Mouse (Mus musculus) stomach, embryonic 15.5 days (tissue): ENCODE data around the gene Gm44511. TPM values are rescaled to one million over a fixed set of nuclear protein-coding genes. Genes with fewer than 3 reads are reported as not detected.
A peak's percentile ranks its signal among the peaks of the same experiment; 100 is the strongest.

Source experiments
- ATAC-seq: fragments of 200-750 bp; cut with Nextera tagmentation; 2 replicates; pipeline ENCODE4 v1.8.0; 2017; ENCODE audit warnings: low read depth, moderate number of reproducible peaks, moderate TSS enrichment; ENCODE audit not compliant: insufficient read depth, low FRiP score
- H3K27ac ChIP-seq: fragments of 300-500 bp; sonication (generic); 2 replicates; pipeline ENCODE4 v1.5.1; 2015; ENCODE audit warnings: mild to moderate bottlenecking, inconsistent platforms
- H3K27me3 ChIP-seq: fragments of 300-500 bp; sonication (generic); replicated peaks from 2 replicates; pipeline ENCODE4 v1.6.1; 2015; ENCODE audit warnings: inconsistent platforms
- H3K36me3 ChIP-seq: fragments of 300-500 bp; sonication (generic); 2 replicates; pipeline ENCODE4 v1.6.1; 2015; ENCODE audit warnings: inconsistent platforms
- H3K4me1 ChIP-seq: fragments of 300-500 bp; sonication (generic); 2 replicates; pipeline ENCODE4 v1.6.1; 2015; ENCODE audit warnings: inconsistent platforms
- H3K4me2 ChIP-seq: fragments of 300-500 bp; sonication (generic); 2 replicates; pipeline ENCODE4 v1.6.1; 2015; ENCODE audit warnings: mild to moderate bottlenecking, inconsistent platforms
- H3K4me3 ChIP-seq: fragments of 300-500 bp; sonication (generic); replicated peaks from 2 replicates; pipeline ENCODE4 v1.5.1; 2015; ENCODE audit warnings: inconsistent platforms
- H3K9ac ChIP-seq: fragments of 300-500 bp; sonication (generic); 2 replicates; pipeline ENCODE4 v1.6.1; 2015; ENCODE audit warnings: inconsistent platforms
- H3K9me3 ChIP-seq: fragments of 300-500 bp; sonication (generic); 2 replicates; pipeline ENCODE4 v1.6.1; 2016; ENCODE audit warnings: inconsistent platforms
- WGBS: fragments of 180-500 bp; shearing (Covaris S2); methylation state at CpG from one replicate; pipeline ENCODE4 v1.1.7; 2015; 5-methylcytosine and 5-hydroxymethylcytosine counted together
- polyA plus RNA-seq: library from polyadenylated mRNA; unstranded; fragments of >200 nt; fragmentation: Nextera tagmentation; extraction: Ambion mirVana; gene quantifications from 2 replicates; pipeline ENCODE4 v1.2.1, GENCODE M21; 2015

Gm44511 gene
- 0.21 TPM in 1 of 2 replicates, not detected in the other for polyA plus RNA-seq

GRCm38 (mm10) chr6:128826132-128826531 is at the start of gene Gm44511, which contains the start of gene Klrb1b:
Gm44511 (minus strand) TSS chr6:128826315.
Klrb1b (minus strand) TSS chr6:128826331.
- Histone ChIP-seq H3K9ac (no peak within 1 kb of the TSS), H3K4me1 (no peaks in the 10 kb centered on the region), H3K36me3 (no peaks in the 10 kb centered on the region), H3K9me3 (no peaks in the 10 kb centered on the region), H3K4me3 (no peak within 1 kb of the TSS), H3K27ac (no peak within 1 kb of the TSS), H3K27me3 (no peaks in the 10 kb centered on the region), H3K4me2 (no peak within 1 kb of the TSS)
- ATAC-seq: no peak
- WGBS: 88% methylated on average over 6 of the region's 6 CpGs

GRCm38 (mm10) chr6:128871910-128872610 is 45.9 kb upstream of the Gm44511 start:
- 86% methylated on average over 1 of the region's 1 CpGs for WGBS
- no peaks in the 10 kb centered on the region for H3K36me3 ChIP-seq
- H3K27ac ChIP-seq: no peak overlapping the region
- H3K4me1 ChIP-seq: no peaks in the 10 kb centered on the region
- no peak overlapping the region for H3K4me3 ChIP-seq
- no peak for ATAC-seq
- H3K9me3 ChIP-seq: no peaks in the 10 kb centered on the region
- no peak overlapping the region for H3K4me2 ChIP-seq
- H3K27me3 ChIP-seq: no peaks in the 10 kb centered on the region
- H3K9ac ChIP-seq: no peak overlapping the region

GRCm38 (mm10) chr6:128868861-128869260 is 42.7 kb upstream of the Gm44511 start:
- no peaks in the 10 kb centered on the region for H3K4me1 ChIP-seq
- no peaks in the 10 kb centered on the region for H3K9me3 ChIP-seq
- H3K4me3 ChIP-seq: no peak overlapping the region
- no peak overlapping the region for H3K27ac ChIP-seq
- H3K27me3 ChIP-seq: no peaks in the 10 kb centered on the region
- H3K9ac ChIP-seq: no peak overlapping the region
- H3K4me2 ChIP-seq: no peak overlapping the region
- ATAC-seq: no peak
- WGBS: 29% methylated on average over 3 of the region's 3 CpGs
- no peaks in the 10 kb centered on the region for H3K36me3 ChIP-seq

DNA sequence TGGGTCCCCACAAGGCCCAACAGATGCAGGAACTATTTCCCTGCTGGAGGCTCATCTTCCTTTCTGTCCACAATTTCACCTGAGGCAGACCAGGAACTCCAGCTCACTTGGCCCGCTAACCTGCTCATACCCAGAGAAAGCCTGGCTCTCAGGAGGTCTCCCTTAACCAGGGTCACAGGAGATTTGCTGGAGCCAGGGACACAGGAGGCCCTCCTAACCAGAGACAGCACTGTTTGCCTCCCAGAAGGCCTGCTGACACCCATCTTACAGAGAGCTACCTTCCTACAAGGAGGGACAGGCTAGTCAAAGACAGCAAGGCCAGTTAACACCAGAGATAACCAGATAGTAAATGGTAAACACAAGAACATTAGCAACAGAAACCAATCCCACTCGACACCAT is 31.9 kb upstream of the Gm44511 start:
- no peaks in the 10 kb centered on the region; the same call in 1 of the 2 replicates for H3K4me1 ChIP-seq
- H3K36me3 ChIP-seq: no peaks in the 10 kb centered on the region
- H3K4me2 ChIP-seq: no peak overlapping the region
- 80% methylated on average over 2 of the region's 2 CpGs for WGBS
- no peaks in the 10 kb centered on the region for H3K9me3 ChIP-seq
- no peak overlapping the region for H3K9ac ChIP-seq
- H3K4me3 ChIP-seq: no peak overlapping the region
- no peaks in the 10 kb centered on the region for H3K27me3 ChIP-seq
- H3K27ac ChIP-seq: no peak overlapping the region
- ATAC-seq: no peak

DNA sequence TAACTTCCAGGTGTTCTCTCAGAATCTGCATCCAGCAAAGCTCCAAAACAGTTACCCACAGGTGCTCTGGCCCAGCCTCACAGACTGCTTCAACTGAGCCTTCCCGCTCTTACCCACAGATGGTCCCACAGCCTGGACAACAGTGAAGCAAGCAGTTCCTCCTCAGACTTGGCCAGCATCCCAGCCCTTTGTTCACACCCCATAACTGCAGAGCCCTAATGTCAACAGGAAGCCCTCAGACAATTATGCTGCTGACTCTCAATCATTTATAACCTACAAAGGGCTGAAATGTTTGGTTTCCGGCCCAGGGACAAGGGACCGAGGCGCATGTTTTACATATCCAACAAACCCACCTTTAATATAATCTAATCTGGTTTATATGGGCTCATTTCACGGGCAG is 30.1 kb upstream of the Gm44511 start:
- ATAC-seq: peak; percentile 82; the same call in 1 of the 2 replicates
- WGBS: 29% methylated on average over 5 of the region's 5 CpGs
- Histone ChIP-seq H3K4me1 (no peaks in the 10 kb centered on the region; the same call in 1 of the 2 replicates), H3K4me2 (no peak overlapping the region), H3K27ac (0 out of 2 replicates have a peak overlapping the region, but pooled peaks have one; percentile 26), H3K4me3 (no peak overlapping the region), H3K9ac (no peak overlapping the region), H3K9me3 (no peaks in the 10 kb centered on the region), H3K27me3 (no peaks in the 10 kb centered on the region), H3K36me3 (no peaks in the 10 kb centered on the region)

GRCm38 (mm10) chr6:128855477-128855876 is 29.4 kb upstream of the Gm44511 start:
- ATAC-seq: no peak
- Histone ChIP-seq H3K27me3 (no peaks in the 10 kb centered on the region), H3K4me2 (no peak overlapping the region), H3K9ac (no peak overlapping the region), H3K4me3 (no peak overlapping the region), H3K4me1 (no peaks in the 10 kb centered on the region; the same call in 1 of the 2 replicates), H3K27ac (peak overlapping the region; percentile 14; the same call in 1 of the 2 replicates), H3K36me3 (no peaks in the 10 kb centered on the region), H3K9me3 (no peaks in the 10 kb centered on the region)
- 65% methylated on average over 1 of the region's 1 CpGs for WGBS

DNA sequence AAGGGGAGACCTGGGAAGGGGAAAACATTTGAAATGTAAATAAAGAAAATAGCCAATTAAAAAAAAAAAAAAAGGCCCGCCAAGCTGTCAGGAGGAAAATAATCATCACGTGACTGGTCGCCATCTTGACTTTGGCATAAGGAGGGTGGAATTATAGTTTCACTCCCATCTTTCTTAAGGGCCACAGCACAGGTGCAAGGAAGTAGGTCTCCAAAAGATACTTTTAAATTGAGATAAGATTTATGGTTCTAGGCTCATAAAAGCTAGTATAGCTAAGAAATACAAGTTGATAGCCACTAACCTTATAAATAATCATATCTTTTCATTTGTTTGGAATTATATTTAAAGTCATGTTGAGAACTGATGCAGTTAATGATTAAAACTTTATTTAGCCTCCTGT is 28.8 kb upstream of the Gm44511 start:
- Histone ChIP-seq H3K9me3 (no peaks in the 10 kb centered on the region), H3K4me3 (no peak overlapping the region), H3K9ac (no peak overlapping the region), H3K4me1 (no peaks in the 10 kb centered on the region; the same call in 1 of the 2 replicates), H3K4me2 (no peak overlapping the region), H3K36me3 (no peaks in the 10 kb centered on the region), H3K27me3 (no peaks in the 10 kb centered on the region), H3K27ac (no peak overlapping the region)
- ATAC-seq: no peak
- 82% methylated on average over 3 of the region's 3 CpGs for WGBS

- no peaks in the 10 kb centered on the region for H3K36me3 ChIP-seq
- no peak overlapping the region for H3K4me3 ChIP-seq
- 49% methylated on average over 12 of the region's 12 CpGs for WGBS
- no peak overlapping the region for H3K4me2 ChIP-seq
- no peak overlapping the region for H3K27ac ChIP-seq
- no peaks in the 10 kb centered on the region; the same call in 1 of the 2 replicates for H3K4me1 ChIP-seq
- H3K27me3 ChIP-seq: no peaks in the 10 kb centered on the region
- H3K9ac ChIP-seq: no peak overlapping the region
- H3K9me3 ChIP-seq: no peaks in the 10 kb centered on the region
- ATAC-seq: no peak
Measured at GRCm38 (mm10) chr6:128854024-128854820, 28.1 kb upstream of the Gm44511 start.

- H3K4me2 ChIP-seq: no peak overlapping the region
- H3K9ac ChIP-seq: no peak overlapping the region
- no peaks in the 10 kb centered on the region for H3K36me3 ChIP-seq
- no peak overlapping the region for H3K27ac ChIP-seq
- no peaks in the 10 kb centered on the region for H3K9me3 ChIP-seq
- H3K27me3 ChIP-seq: no peaks in the 10 kb centered on the region
- no peak overlapping the region for H3K4me3 ChIP-seq
- no peaks in the 10 kb centered on the region; the same call in 1 of the 2 replicates for H3K4me1 ChIP-seq
- no peak for ATAC-seq
- WGBS: 67% methylated on average over 3 of the region's 3 CpGs
Measured at GRCm38 (mm10) chr6:128852766-128853165, 26.7 kb upstream of the Gm44511 start.

- WGBS: 81% methylated on average over 2 of the region's 2 CpGs
Measured at GRCm38 (mm10) chr6:128851151-128851550, 25.0 kb upstream of the Gm44511 start.

DNA sequence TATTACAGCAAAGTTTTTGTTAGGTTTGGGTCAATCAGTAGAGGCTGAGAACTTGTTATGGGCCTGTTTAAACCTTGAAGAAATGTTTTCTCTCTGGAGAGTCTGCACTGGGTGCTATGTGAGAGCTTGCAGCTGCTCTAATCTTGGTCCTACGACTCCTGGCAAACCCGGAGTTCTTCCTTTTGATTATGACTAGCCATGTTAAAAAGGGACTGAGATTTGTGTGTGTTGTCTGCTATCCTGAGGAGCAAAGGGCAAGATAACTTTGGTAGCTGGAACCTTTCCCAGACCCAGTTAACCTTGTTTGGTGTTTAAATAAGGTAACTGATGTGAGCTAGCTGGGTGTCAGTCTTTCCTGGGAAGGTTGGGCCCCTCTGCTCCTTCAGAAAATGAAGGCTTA is 24.6 kb upstream of the Gm44511 start:
- Histone ChIP-seq H3K4me2 (no peak overlapping the region), H3K9ac (no peak overlapping the region), H3K4me3 (no peak overlapping the region), H3K27ac (no peak overlapping the region), H3K27me3 (no peaks in the 10 kb centered on the region), H3K9me3 (no peaks in the 10 kb centered on the region), H3K4me1 (no peaks in the 10 kb centered on the region), H3K36me3 (no peaks in the 10 kb centered on the region)
- ATAC-seq: no peak
- WGBS: 25% methylated on average over 2 of the region's 2 CpGs

More at GRCm38 (mm10) chr6:128851151-128851550, 25.0 kb upstream of the Gm44511 start:
- no peaks in the 10 kb centered on the region for H3K9me3 ChIP-seq
- H3K36me3 ChIP-seq: no peaks in the 10 kb centered on the region
- H3K4me1 ChIP-seq: no peaks in the 10 kb centered on the region; the same call in 1 of the 2 replicates
- H3K27me3 ChIP-seq: no peaks in the 10 kb centered on the region
- no peak overlapping the region for H3K27ac ChIP-seq
- no peak overlapping the region for H3K4me3 ChIP-seq
- no peak for ATAC-seq
- H3K4me2 ChIP-seq: no peak overlapping the region
- no peak overlapping the region for H3K9ac ChIP-seq

DNA sequence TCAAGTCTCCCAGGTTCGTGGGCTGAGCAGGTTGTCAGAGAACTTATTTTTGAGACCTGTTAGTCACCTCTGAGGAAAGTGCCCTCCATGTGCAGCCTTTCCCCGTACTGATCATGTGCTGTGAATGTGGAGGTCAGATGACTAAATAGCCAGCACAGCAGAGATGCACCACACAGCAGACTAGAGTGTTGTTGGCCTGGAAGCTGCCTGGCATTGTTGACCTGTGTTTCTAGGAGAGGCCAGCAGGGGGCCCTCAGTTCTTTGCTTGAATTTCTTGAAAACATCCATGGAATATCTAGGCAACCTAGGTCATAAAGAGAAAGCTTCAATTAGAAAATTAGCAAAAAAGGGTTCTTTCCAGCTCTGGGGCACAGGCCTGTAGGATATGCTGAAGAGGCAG is 23.8 kb upstream of the Gm44511 start:
- Histone ChIP-seq H3K4me1 (0 out of 2 replicates have a peak, but pooled peaks cover 3% of the 10 kb centered on the region), H3K27me3 (no peaks in the 10 kb centered on the region), H3K4me2 (no peak overlapping the region), H3K27ac (no peak overlapping the region), H3K36me3 (no peaks in the 10 kb centered on the region), H3K4me3 (no peak overlapping the region), H3K9me3 (no peaks in the 10 kb centered on the region), H3K9ac (no peak overlapping the region)
- 55% methylated on average over 2 of the region's 2 CpGs for WGBS
- ATAC-seq: no peak
